Mouse (Mus musculus) CH12.LX (cell line): ENCODE data around the gene Rasgef1c. TPM values are rescaled to one million over a fixed set of nuclear protein-coding genes. Genes with fewer than 3 reads are reported as not detected.

Experiments
- DNase-seq: peaks from one replicate; pipeline ENCODE4 v3.0.0-alpha.2; 2013; ENCODE audit errors: extremely low read depth
- H3K27ac ChIP-seq: 2 replicates; pipeline ENCODE4 v1.5.1; 2012; ENCODE audit warnings: low read depth, mild to moderate bottlenecking, control low read depth, moderate library complexity; ENCODE audit not compliant: insufficient read depth
- H3K27me3 ChIP-seq: replicated peaks from 2 replicates; pipeline ENCODE3; 2012; ENCODE audit warnings: inconsistent platforms
- H3K36me3 ChIP-seq, 2 experiments: replicated peaks in 1 of 2; 2 replicates each; pipeline versions ENCODE3 to v1.6.1; 2012; ENCODE audit warnings: inconsistent platforms in 1 of 2, low read length in 1 of 2, mild to moderate bottlenecking in 1 of 2, mixed read lengths in 1 of 2, moderate library complexity in 1 of 2; ENCODE audit not compliant: control insufficient read depth in 1 of 2, insufficient read depth in 1 of 2
- H3K4me1 ChIP-seq, 2 experiments: 2 replicates each; pipeline ENCODE4 v1.6.1; 2012; ENCODE audit warnings: inconsistent platforms in 1 of 2, moderate library complexity in 1 of 2; ENCODE audit not compliant: insufficient read depth in 2 of 2, control insufficient read depth in 1 of 2
- H3K4me2 ChIP-seq: 2 replicates; pipeline ENCODE4 v1.6.1; 2012; ENCODE audit warnings: low read depth, mild to moderate bottlenecking, control low read depth; ENCODE audit not compliant: poor library complexity, insufficient read depth, severe bottlenecking
- H3K4me3 ChIP-seq, 3 experiments: fragments of 150-350 bp in 1 of 3; sonication (generic) in 1 of 3; replicated peaks in 1 of 3; 2 replicates each; pipeline versions ENCODE3 to v1.5.1; 2011 to 2012; ENCODE audit warnings: low read depth in 2 of 3, low read length in 2 of 3, mild to moderate bottlenecking in 2 of 3, moderate library complexity in 2 of 3, control low read depth in 1 of 3, improper control_type of control experiment in 1 of 3, inconsistent platforms in 1 of 3, mixed read lengths in 1 of 3; ENCODE audit not compliant: poor library complexity in 1 of 3
- H3K79me2 ChIP-seq: replicated peaks from 2 replicates; pipeline ENCODE4 v1.6.1; 2012; ENCODE audit warnings: mild to moderate bottlenecking, moderate library complexity; ENCODE audit not compliant: control insufficient read depth, poor library complexity, insufficient read depth, severe bottlenecking; ENCODE audit errors: extremely low read depth
- H3K9ac ChIP-seq: 2 replicates; pipeline ENCODE4 v1.6.1; 2012; ENCODE audit warnings: low read depth, mild to moderate bottlenecking, control low read depth, moderate library complexity; ENCODE audit not compliant: insufficient read depth
- H3K9me3 ChIP-seq: replicated peaks from 2 replicates; pipeline ENCODE3; 2012; ENCODE audit warnings: low read length, inconsistent platforms, mixed read lengths
- BHLHE40 ChIP-seq: IDR thresholded peaks from 2 replicates; pipeline ENCODE4 v1.6.1; 2011; ENCODE audit warnings: mild to moderate bottlenecking, low read depth, low read length, improper control_type of control experiment
- CHD2 ChIP-seq: IDR thresholded peaks from 2 replicates; pipeline ENCODE4 v1.6.1; 2011; ENCODE audit warnings: low read length, improper control_type of control experiment
- CTCF ChIP-seq, 2 experiments: IDR thresholded peaks in 1 of 2; conservative IDR thresholded peaks in 1 of 2; 2 replicates each; pipeline ENCODE4 v1.5.1; 2011 to 2012; ENCODE audit warnings: low read depth in 2 of 2, low read length in 2 of 2, improper control_type of control experiment in 1 of 2, inconsistent platforms in 1 of 2, mild to moderate bottlenecking in 1 of 2, moderate library complexity in 1 of 2
- E2F4 ChIP-seq: IDR thresholded peaks from 2 replicates; pipeline ENCODE4 v1.6.1; 2011; ENCODE audit warnings: low read depth, low read length, improper control_type of control experiment; ENCODE audit not compliant: insufficient replicate concordance
- EP300 ChIP-seq: IDR thresholded peaks from 2 replicates; pipeline ENCODE4 v1.6.1; 2011; ENCODE audit warnings: low read length, improper control_type of control experiment
- ETS1 ChIP-seq: conservative IDR thresholded peaks from 2 replicates; pipeline ENCODE4 v1.6.1; 2012; ENCODE audit warnings: low read depth, mild to moderate bottlenecking, inconsistent platforms, low read length, improper control_type of control experiment, moderate library complexity
- GABPA ChIP-seq: IDR thresholded peaks from 2 replicates; pipeline ENCODE4 v1.6.1; 2012; ENCODE audit warnings: low read depth, low read length, improper control_type of control experiment, inconsistent platforms; ENCODE audit not compliant: insufficient replicate concordance
- HCFC1 ChIP-seq: IDR thresholded peaks from 2 replicates; pipeline ENCODE4 v1.6.1; 2012; ENCODE audit warnings: low read depth, mild to moderate bottlenecking, inconsistent platforms, low read length, improper control_type of control experiment
- IRF4 ChIP-seq: IDR thresholded peaks from 2 replicates; pipeline ENCODE4 v1.6.1; 2014; ENCODE audit warnings: low read depth, mild to moderate bottlenecking, inconsistent platforms, low read length, improper control_type of control experiment
- JUND ChIP-seq: conservative IDR thresholded peaks from 2 replicates; pipeline ENCODE4 v1.6.1; 2011; ENCODE audit warnings: low read depth, low read length, improper control_type of control experiment
- KAT2A ChIP-seq: IDR thresholded peaks from 2 replicates; pipeline ENCODE4 v1.6.1; 2012; ENCODE audit warnings: low read length, improper control_type of control experiment, inconsistent platforms; ENCODE audit not compliant: insufficient replicate concordance
- MAX ChIP-seq: IDR thresholded peaks from 2 replicates; pipeline ENCODE4 v1.6.1; 2011; ENCODE audit warnings: low read length, improper control_type of control experiment
- MAZ ChIP-seq: IDR thresholded peaks from 2 replicates; pipeline ENCODE4 v1.6.1; 2012; ENCODE audit warnings: low read depth, mild to moderate bottlenecking, inconsistent platforms, low read length, improper control_type of control experiment, moderate library complexity
- MEF2A ChIP-seq: IDR thresholded peaks from 2 replicates; pipeline ENCODE4 v1.6.1; 2014; ENCODE audit warnings: low read depth, mild to moderate bottlenecking, inconsistent platforms, low read length, improper control_type of control experiment, borderline replicate concordance
- MXI1 ChIP-seq: IDR thresholded peaks from 2 replicates; pipeline ENCODE4 v1.6.1; 2011; ENCODE audit warnings: mild to moderate bottlenecking, low read depth, low read length, improper control_type of control experiment
- NELFE ChIP-seq: IDR thresholded peaks from 2 replicates; pipeline ENCODE4 v1.6.1; 2011; ENCODE audit warnings: low read depth, low read length, improper control_type of control experiment
- NRF1 ChIP-seq: IDR thresholded peaks from 2 replicates; pipeline ENCODE4 v1.6.1; 2014; ENCODE audit warnings: low read depth, mild to moderate bottlenecking, inconsistent platforms, low read length, improper control_type of control experiment, moderate library complexity
- PAX5 ChIP-seq: IDR thresholded peaks from 2 replicates; pipeline ENCODE4 v1.6.1; 2012; ENCODE audit warnings: low read length, inconsistent platforms, mixed read lengths
- POLR2AphosphoS2 ChIP-seq: IDR thresholded peaks from 2 replicates; pipeline ENCODE4 v1.6.1; 2011; ENCODE audit warnings: low read depth, low read length, improper control_type of control experiment
- RAD21 ChIP-seq: IDR thresholded peaks from 2 replicates; pipeline ENCODE4 v1.6.1; 2011; ENCODE audit warnings: low read depth, mild to moderate bottlenecking, low read length, improper control_type of control experiment, moderate library complexity
- RCOR1 ChIP-seq: conservative IDR thresholded peaks from 2 replicates; pipeline ENCODE4 v1.6.1; 2012; ENCODE audit warnings: low read depth, mild to moderate bottlenecking, inconsistent platforms, low read length, improper control_type of control experiment
- SMC3 ChIP-seq: IDR thresholded peaks from 2 replicates; pipeline ENCODE4 v1.6.1; 2011; ENCODE audit warnings: low read depth, low read length, improper control_type of control experiment
- TBP ChIP-seq: conservative IDR thresholded peaks from 2 replicates; pipeline ENCODE4 v1.6.1; 2011; ENCODE audit warnings: low read depth, low read length, improper control_type of control experiment
- UBTF ChIP-seq: IDR thresholded peaks from 2 replicates; pipeline ENCODE4 v1.6.1; 2012; ENCODE audit warnings: low read depth, mild to moderate bottlenecking, inconsistent platforms, low read length, improper control_type of control experiment, moderate library complexity
- USF1 ChIP-seq: IDR thresholded peaks from 2 replicates; pipeline ENCODE4 v1.6.1; 2014; ENCODE audit warnings: low read depth, mild to moderate bottlenecking, inconsistent platforms, low read length, improper control_type of control experiment
- ZC3H11A ChIP-seq: IDR thresholded peaks from 2 replicates; pipeline ENCODE4 v1.6.1; 2012; ENCODE audit warnings: low read depth, mild to moderate bottlenecking, inconsistent platforms, low read length, improper control_type of control experiment
- dilution Hi-C: fragments of 300-500 bp; cut with MboI; formaldehyde crosslinking; loops from 2 replicates; pipeline ENCODE4 v1.14.3; 2020; ENCODE audit warnings: low sequenced_read_pairs; ENCODE audit not compliant: extremely low pct_unique_long_range_greater_than_20kb, extremely low pct_ligation_motif_present
- in situ Hi-C: fragments of 300-500 bp; cut with MboI; formaldehyde crosslinking; loops from 3 replicates; pipeline ENCODE4 v1.14.3; 2019; ENCODE audit warnings: low sequenced_read_pairs, low pct_ligation_motif_present, low pct_unique_long_range_greater_than_20kb, mixed read lengths
- polyA plus RNA-seq: library from polyadenylated mRNA; unstranded; fragments of >175 nt; gene quantifications from 2 replicates; pipeline ENCODE4 v1.2.1, GENCODE M21; 2012; ENCODE audit warnings: low read depth; ENCODE audit not compliant: insufficient read length
- total RNA-seq, 2 experiments: library from RNA; depleted of rRNA; stranded (reverse); fragments of 300-350 nt in 1 of 2; fragments of >200 nt in 1 of 2; gene quantifications; 2 replicates each; pipeline ENCODE4 v1.2.3; 2012 to 2014

Gene Rasgef1c
- total and polyA plus RNA-seq, 3 experiments, result not detected

DNA sequence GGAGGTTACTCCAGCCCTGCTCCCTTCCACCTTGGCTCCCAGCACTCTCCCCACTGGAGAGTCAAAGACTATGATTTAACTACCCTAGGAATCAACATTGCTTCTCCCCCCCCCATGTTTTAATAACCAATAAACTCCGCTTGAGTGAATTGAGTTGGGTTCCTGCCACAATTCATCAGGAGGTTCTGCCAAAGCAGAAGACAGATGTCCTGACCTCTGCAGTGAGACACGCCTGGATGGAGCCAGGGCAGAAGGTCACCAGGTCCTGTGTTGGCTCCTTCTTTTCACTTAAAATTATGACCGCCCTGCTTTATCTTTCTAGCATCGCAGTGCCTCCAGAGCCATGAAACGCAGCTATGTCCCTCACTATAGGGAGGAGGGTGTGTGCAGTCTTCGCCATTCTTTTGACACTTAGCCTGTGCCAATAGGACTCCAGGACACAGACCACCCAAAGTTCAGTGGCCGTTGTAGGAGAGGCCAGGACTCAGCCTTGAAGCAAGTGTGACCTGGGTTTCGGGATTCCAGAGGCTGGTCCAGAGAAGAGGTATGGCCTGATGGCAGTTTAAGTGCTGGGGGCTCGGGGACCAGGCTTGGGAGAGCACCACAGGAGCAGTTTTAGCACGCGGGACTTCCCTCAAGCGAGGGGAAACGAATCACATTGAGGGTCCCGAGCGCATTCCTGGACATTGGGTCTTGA, 525 bp upstream of the Rasgef1c start:
- TF ChIP-seq TBP (no peak), ETS1 (no peak), GABPA (no peak), POLR2AphosphoS2 (no peak), SMC3 (no peak), UBTF (no peak), MXI1 (no peak), ZC3H11A (no peak), E2F4 (no peak), CTCF (conservative IDR thresholded peaks at IDR 0.05 in 1 of 2, IDR thresholded peaks at IDR 0.05 in 1 of 2; ENCODE audit: low read depth in 2 of 2, low read length in 2 of 2) (no peak), NRF1 (no peak), PAX5 (no peak), USF1 (no peak), RCOR1 (no peak), HCFC1 (no peak), NELFE (no peak), JUND (no peak), EP300 (no peak)
- in situ Hi-C loops, result loop anchor here (5.0 kb wide), 1 partner anchor 61 kb away; no protein-coding TSS in a partner anchor
- Histone ChIP-seq H3K27ac (no peak overlapping the region), H3K4me3 (no peak overlapping the region), H3K36me3 (no peaks in the 10 kb centered on the region), H3K27me3 (peaks cover 50% of the 10 kb centered on the region), H3K4me2 (no peak overlapping the region), H3K9ac (no peak overlapping the region), H3K4me1 (no peaks in the 10 kb centered on the region), H3K79me2 (no peaks in the 10 kb centered on the region), H3K9me3 (peaks cover 12% of the 10 kb centered on the region)
- dilution Hi-C loops, result no loop called here
- no peak for DNase-seq

DNA sequence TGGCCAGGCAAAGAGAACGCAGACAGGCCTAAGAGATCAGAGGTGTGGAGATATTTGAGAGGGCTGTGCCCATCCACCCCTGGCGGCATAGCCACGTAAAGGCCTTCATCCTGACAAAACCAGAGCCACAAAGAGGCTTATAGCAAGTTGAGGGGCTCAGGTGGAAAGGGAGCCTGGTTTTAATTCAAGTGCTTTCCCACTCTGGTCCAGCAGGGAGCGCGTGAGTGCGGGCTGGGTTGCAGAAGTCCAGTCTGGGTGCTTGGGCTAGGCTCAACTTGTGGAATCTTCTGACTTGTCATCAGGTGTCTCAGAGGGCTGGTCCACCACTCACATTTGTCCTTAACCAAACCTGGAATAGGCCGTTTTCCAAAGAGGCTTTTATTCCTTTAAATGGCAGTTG, 1.7 kb downstream of the Rasgef1c start:
- dilution Hi-C loops, result no loop called here
- no peaks in the 10 kb centered on the region for H3K36me3 ChIP-seq
- H3K9ac ChIP-seq, result no peak overlapping the region
- no peaks in the 10 kb centered on the region for H3K79me2 ChIP-seq
- H3K4me1 ChIP-seq, result no peaks in the 10 kb centered on the region
- DNase-seq, result peak; percentile 37
- H3K9me3 ChIP-seq, result peaks cover 3% of the 10 kb centered on the region
- TF ChIP-seq RAD21, result peak; percentile 72
- peak; percentile 57 for TF ChIP-seq ZC3H11A
- peak; percentile 48 for TF ChIP-seq IRF4
- TF ChIP-seq CTCF (conservative IDR thresholded peaks at IDR 0.05 in 1 of 2, IDR thresholded peaks at IDR 0.05 in 1 of 2; ENCODE audit: low read depth in 2 of 2, low read length in 2 of 2), result peak; percentile 70 to 92
- 0 out of 2 replicates have a peak, but pooled peaks have one; percentile 16 for TF ChIP-seq KAT2A
- no peak for TF ChIP-seq MAZ
- no peak for TF ChIP-seq POLR2AphosphoS2
- peak; percentile 96 for TF ChIP-seq SMC3
- peak; percentile 43; the same call in 1 of the 2 replicates for TF ChIP-seq MAX
- no peak for TF ChIP-seq BHLHE40
- TF ChIP-seq MEF2A, result peak; percentile 25; the same call in 1 of the 2 replicates
- no peak for TF ChIP-seq CHD2
- TF ChIP-seq, all 38 proteins: peak for 8
- Histone ChIP-seq H3K27ac (no peak overlapping the region), H3K27me3 (peaks cover 40% of the 10 kb centered on the region), H3K4me2 (no peak overlapping the region), H3K4me3 (no peak overlapping the region)
- in situ Hi-C loops, result loop anchor here (5.0 kb wide), 1 partner anchor 59 kb away; no protein-coding TSS in a partner anchor
